Mouse (Mus musculus) retina, adult 2 months (tissue): Measurements from ENCODE around the gene Dlx2.
A peak's percentile ranks its signal among the peaks of the same experiment; 100 is the strongest.

ENCODE experiments used
- DNase-seq: peaks from one replicate; pipeline ENCODE4 v3.0.0-alpha.2; 2012; ENCODE audit warnings: low read depth, low spot score

The Dlx2 gene

GRCm38 (mm10) chr2:71546640-71547071, at the start of gene Dlx2:
Dlx2 (minus strand) TSS chr2:71546754.
- DNase-seq = no peak

- DNase-seq = no peak
These were observed 47.9 kb upstream of the Dlx2 start for GRCm38 (mm10) chr2:71594466-71594865.

GRCm38 (mm10) chr2:71589114-71589513, 42.6 kb upstream of the Dlx2 start:
- DNase-seq = no peak

- no peak for DNase-seq
These were observed 34.9 kb upstream of the Dlx2 start for GRCm38 (mm10) chr2:71581488-71581887.

- no peak for DNase-seq
These were observed 34.3 kb upstream of the Dlx2 start for GRCm38 (mm10) chr2:71580632-71581466.

- DNase-seq = no peak
These were observed 30.5 kb upstream of the Dlx2 start for GRCm38 (mm10) chr2:71577059-71577458.

GRCm38 (mm10) chr2:71573736-71574135, 27.2 kb upstream of the Dlx2 start:
- DNase-seq = no peak

- DNase-seq = no peak
These were observed 19.9 kb upstream of the Dlx2 start for GRCm38 (mm10) chr2:71566466-71566865.

GRCm38 (mm10) chr2:71556071-71556470, 9.5 kb upstream of the Dlx2 start:
- no peak for DNase-seq

- no peak for DNase-seq
These were observed 5.2 kb upstream of the Dlx2 start for GRCm38 (mm10) chr2:71551704-71552103.

GRCm38 (mm10) chr2:71550330-71550729, 3.8 kb upstream of the Dlx2 start:
- DNase-seq = no peak

- DNase-seq = peak; percentile 48
These were observed 1.3 kb upstream of the Dlx2 start for GRCm38 (mm10) chr2:71547829-71548228.

- no peak for DNase-seq
These were observed 493 bp downstream of the Dlx2 start for GRCm38 (mm10) chr2:71545882-71546639.

GRCm38 (mm10) chr2:71545401-71545881, 1.1 kb downstream of the Dlx2 start:
- DNase-seq = no peak

GRCm38 (mm10) chr2:71544391-71545285, 1.9 kb downstream of the Dlx2 start:
- no peak for DNase-seq

- no peak for DNase-seq
These were observed 2.6 kb downstream of the Dlx2 start for GRCm38 (mm10) chr2:71543948-71544347.

- no peak for DNase-seq
These were observed 3.0 kb downstream of the Dlx2 start for GRCm38 (mm10) chr2:71543531-71543930.

GRCm38 (mm10) chr2:71542816-71543301, 3.7 kb downstream of the Dlx2 start:
- no peak for DNase-seq

GRCm38 (mm10) chr2:71542227-71542815, 4.2 kb downstream of the Dlx2 start:
- no peak for DNase-seq

GRCm38 (mm10) chr2:71541418-71542226, 4.9 kb downstream of the Dlx2 start:
- no peak for DNase-seq
